Mouse (Mus musculus): ENCODE measurements at regions not wholly inside any gene's neighbourhood (a gene's known extent, or its start where the extent isn't known, plus 50 kb on each side); places are given as distances from the start of the nearest gene placed in this dataset.

DNA sequence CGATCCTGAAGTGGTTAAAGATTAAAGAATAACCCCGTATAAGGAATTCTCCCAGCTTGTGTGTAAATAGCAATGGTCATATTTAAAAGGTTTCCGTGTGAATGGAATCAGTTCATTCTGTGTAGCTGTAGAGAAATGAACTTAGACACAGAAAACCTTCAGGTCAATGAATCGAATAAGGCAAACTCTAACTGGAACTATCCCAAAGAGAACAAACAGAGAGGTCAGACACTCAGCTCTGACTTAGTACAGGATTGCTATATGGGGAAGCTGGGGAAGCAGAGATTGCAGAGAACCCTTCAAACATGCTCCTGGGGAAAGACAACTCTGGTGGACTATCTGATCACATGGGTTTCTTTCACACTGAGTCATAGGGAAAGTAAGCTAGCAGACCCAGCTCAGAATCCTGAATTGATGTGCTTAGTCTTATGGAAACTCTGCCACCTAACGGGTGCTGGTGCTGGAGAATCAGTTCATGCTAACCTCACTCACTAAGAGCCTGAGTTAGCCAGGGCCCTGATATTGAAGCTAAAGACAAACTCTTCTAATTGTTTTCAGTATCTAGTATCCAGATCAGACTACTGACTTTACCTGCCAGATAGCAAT, 145.3 kb upstream of the Rreb1 start:
- Histone ChIP-seq H3K27ac (ENCODE audit: low read depth, low read length) (no peak overlapping the region), H3K27me3 (ENCODE audit: insufficient read depth, low read length) (no peaks in the 10 kb centered on the region), H3K4me2 (ENCODE audit: low read depth) (no peak overlapping the region), H3K9me3 (ENCODE audit: low read length) (peaks cover 3% of the 10 kb centered on the region; the same call in 1 of the 2 replicates), H3K36me3 (ENCODE audit: insufficient read depth) (no peaks in the 10 kb centered on the region), H3K4me1 (ENCODE audit: insufficient read depth) (no peaks in the 10 kb centered on the region), H3K9ac (no peak overlapping the region), H3K4me3 (ENCODE audit: low read depth, low read length) (no peak overlapping the region)
- WGBS = 92% methylated on average over 5 of the region's 5 CpGs
- ATAC-seq (no peak), DNase-seq (no peak)
- TF ChIP-seq CTCF (IDR thresholded peaks at IDR 0.05; ENCODE audit: low read depth) = no peak

DNA sequence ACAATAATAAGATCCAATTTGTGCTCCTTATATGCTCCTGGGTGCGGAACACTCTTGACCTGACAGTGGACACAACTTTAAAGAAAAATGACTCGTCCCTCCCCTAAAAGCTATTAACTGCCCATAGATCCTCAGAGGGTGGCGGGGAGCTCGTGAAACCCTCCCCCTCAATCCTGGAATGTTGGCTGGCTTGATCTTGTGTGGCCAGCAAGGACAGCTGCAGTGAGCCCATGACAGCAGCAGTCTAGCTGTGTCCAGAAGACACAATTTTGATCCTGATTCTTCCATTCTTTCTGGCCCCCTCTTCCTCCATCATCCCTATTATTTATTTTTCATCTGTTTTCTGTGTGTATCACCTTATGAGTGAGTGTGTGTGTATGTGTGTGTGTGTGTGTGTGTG, 141.8 kb upstream of the Rreb1 start:
- Histone ChIP-seq H3K27ac (ENCODE audit: low read depth, low read length) (no peak overlapping the region), H3K4me3 (ENCODE audit: low read depth, low read length) (no peak overlapping the region), H3K4me1 (ENCODE audit: insufficient read depth) (no peaks in the 10 kb centered on the region), H3K9ac (no peak overlapping the region), H3K27me3 (ENCODE audit: insufficient read depth, low read length) (no peaks in the 10 kb centered on the region), H3K4me2 (ENCODE audit: low read depth) (no peak overlapping the region), H3K9me3 (ENCODE audit: low read length) (peaks cover 3% of the 10 kb centered on the region; the same call in 1 of the 2 replicates), H3K36me3 (ENCODE audit: insufficient read depth) (no peaks in the 10 kb centered on the region)
- 80% methylated on average over 4 of the region's 4 CpGs for WGBS
- no peak for DNase-seq
- ATAC-seq = no peak
- TF ChIP-seq CTCF (IDR thresholded peaks at IDR 0.05; ENCODE audit: low read depth) = no peak

DNA sequence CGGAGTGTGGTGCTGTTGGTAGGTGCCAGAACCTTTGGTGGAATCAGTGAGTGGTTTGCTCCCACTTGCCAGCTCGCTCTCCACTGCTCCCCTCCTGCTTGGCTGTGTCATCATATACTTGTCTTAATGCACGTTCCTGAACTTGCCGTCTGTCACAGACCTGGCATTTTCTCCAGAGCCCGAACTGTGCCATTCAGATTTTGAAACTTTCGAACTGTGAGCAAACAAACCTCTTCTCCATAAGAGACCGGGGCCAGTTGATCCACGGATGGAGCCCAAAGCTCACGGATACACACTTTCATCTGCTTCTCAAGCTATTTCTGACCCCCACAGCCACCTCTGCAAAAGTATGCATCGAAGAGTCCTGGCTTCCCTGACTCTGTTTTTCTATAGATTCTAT, 141.0 kb upstream of the Rreb1 start:
- WGBS = 90% methylated on average over 10 of the region's 10 CpGs
- DNase-seq = no peak

DNA sequence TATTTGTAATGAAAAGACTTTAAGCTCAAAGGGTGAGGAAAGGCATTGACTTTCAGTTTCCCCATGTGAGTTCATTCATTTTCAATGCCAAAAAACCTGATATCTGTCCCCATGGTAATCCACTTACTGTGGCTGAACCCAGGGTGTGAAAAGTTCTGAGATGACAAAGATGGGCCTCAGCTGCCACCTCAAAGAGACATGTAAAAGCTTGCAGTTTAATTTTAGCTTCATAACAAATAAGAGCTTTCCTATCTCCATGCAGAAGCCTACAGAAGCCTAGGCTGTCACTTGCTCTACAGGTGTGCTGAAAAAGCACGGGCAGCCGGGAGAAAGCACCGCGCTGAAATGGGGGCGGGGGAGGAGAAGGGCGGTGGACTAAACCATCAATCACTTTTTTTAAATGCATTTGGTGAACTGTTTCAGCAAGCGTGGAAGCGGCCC, 140.1 kb upstream of the Rreb1 start:
- no peak for DNase-seq
- no peaks in the 10 kb centered on the region for H3K36me3 ChIP-seq (ENCODE audit: insufficient read depth)

More for the DNA sequence above, 141.0 kb upstream of the Rreb1 start:
- Histone ChIP-seq H3K27me3 (ENCODE audit: insufficient read depth, low read length) (no peaks in the 10 kb centered on the region), H3K4me2 (ENCODE audit: low read depth) (no peak overlapping the region), H3K27ac (ENCODE audit: low read depth, low read length) (no peak overlapping the region), H3K9ac (no peak overlapping the region), H3K9me3 (ENCODE audit: low read length) (no peaks in the 10 kb centered on the region), H3K4me3 (ENCODE audit: low read depth, low read length) (no peak overlapping the region), H3K4me1 (ENCODE audit: insufficient read depth) (no peaks in the 10 kb centered on the region), H3K36me3 (ENCODE audit: insufficient read depth) (no peaks in the 10 kb centered on the region)
- no peak for ATAC-seq
- no peak for TF ChIP-seq CTCF (IDR thresholded peaks at IDR 0.05; ENCODE audit: low read depth)

DNA sequence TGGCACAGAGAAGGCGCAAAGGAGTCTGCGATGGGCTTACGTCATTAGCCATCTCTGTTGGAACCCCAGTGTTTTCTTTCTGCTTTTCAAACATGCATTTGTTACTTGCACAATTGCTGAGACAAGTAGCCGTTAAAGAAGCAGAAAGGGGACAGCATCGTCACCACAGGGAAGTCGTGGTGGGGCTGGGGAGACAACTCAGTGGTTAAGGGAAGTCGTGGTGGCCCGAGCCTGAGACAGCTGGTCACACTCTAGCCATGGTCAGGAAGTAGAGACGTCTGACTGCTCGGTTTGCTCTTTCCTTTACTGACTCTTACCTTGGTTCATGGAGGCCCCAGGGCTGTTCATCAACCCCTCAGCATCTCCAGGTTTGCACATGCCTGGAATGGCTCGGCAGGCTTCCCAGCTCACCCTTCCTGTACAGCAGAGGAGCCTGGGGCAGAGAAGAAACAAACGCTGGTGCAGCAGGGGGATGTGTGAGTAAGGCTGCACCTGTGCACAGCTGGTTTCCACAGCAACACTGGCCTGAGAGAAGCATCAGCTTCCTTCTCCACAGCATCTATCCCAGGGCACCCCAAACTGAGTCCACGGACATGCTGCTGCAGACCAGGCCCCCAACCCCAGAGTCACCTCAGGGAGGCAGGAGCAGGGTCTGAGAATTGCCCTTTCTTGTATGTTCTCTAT, 135.6 kb upstream of the Rreb1 start:
- no peaks in the 10 kb centered on the region for H3K36me3 ChIP-seq (ENCODE audit: insufficient read depth)
- H3K4me1 ChIP-seq (ENCODE audit: insufficient read depth) = no peaks in the 10 kb centered on the region
- no peak overlapping the region for H3K9ac ChIP-seq
- TF ChIP-seq CTCF (IDR thresholded peaks at IDR 0.05; ENCODE audit: low read depth) = no peak
- DNase-seq = no peak
- H3K4me3 ChIP-seq (ENCODE audit: low read depth, low read length) = no peak overlapping the region
- no peak overlapping the region for H3K4me2 ChIP-seq (ENCODE audit: low read depth)
- no peaks in the 10 kb centered on the region for H3K27me3 ChIP-seq (ENCODE audit: insufficient read depth, low read length)
- WGBS = 45% methylated on average over 13 of the region's 13 CpGs
- H3K27ac ChIP-seq (ENCODE audit: low read depth, low read length) = no peak overlapping the region
- peak; percentile 50 for ATAC-seq
- H3K9me3 ChIP-seq (ENCODE audit: low read length) = no peaks in the 10 kb centered on the region

More for the DNA sequence above, 140.1 kb upstream of the Rreb1 start:
- no peak overlapping the region for H3K4me3 ChIP-seq (ENCODE audit: low read depth, low read length)
- no peaks in the 10 kb centered on the region for H3K27me3 ChIP-seq (ENCODE audit: insufficient read depth, low read length)
- ATAC-seq = no peak
- H3K27ac ChIP-seq (ENCODE audit: low read depth, low read length) = no peak overlapping the region
- TF ChIP-seq CTCF (IDR thresholded peaks at IDR 0.05; ENCODE audit: low read depth) = no peak
- no peak overlapping the region for H3K9ac ChIP-seq
- no peaks in the 10 kb centered on the region for H3K9me3 ChIP-seq (ENCODE audit: low read length)
- H3K4me2 ChIP-seq (ENCODE audit: low read depth) = no peak overlapping the region
- WGBS = 66% methylated on average over 8 of the region's 8 CpGs
- H3K4me1 ChIP-seq (ENCODE audit: insufficient read depth) = no peaks in the 10 kb centered on the region

DNA sequence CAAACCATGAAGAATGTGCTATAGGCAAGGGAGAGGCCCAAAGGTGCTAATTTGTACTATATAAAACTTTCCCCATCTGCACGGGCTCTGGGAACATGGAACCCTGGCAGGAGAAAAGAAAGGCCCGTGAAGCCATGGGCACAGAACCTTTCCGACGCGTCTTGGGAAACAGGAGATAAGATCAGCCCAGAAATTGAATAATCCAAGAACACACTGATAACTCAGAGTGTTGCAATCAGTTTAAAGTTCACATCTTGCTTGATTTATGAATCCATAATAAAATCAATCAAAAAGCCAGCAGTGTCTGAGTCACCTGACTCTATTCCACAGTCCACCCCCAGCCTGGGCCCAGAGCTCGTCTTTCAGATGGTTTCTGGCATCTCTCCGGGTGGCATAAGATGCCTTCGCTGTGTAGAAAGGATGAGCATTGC, 133.4 kb upstream of the Rreb1 start:
- Histone ChIP-seq H3K4me2 (ENCODE audit: low read depth) (no peak overlapping the region), H3K9me3 (ENCODE audit: low read length) (no peaks in the 10 kb centered on the region), H3K27ac (ENCODE audit: low read depth, low read length) (no peak overlapping the region), H3K36me3 (ENCODE audit: insufficient read depth) (no peaks in the 10 kb centered on the region), H3K4me1 (ENCODE audit: insufficient read depth) (no peaks in the 10 kb centered on the region), H3K27me3 (ENCODE audit: insufficient read depth, low read length) (no peaks in the 10 kb centered on the region), H3K9ac (no peak overlapping the region), H3K4me3 (ENCODE audit: low read depth, low read length) (no peak overlapping the region)
- WGBS = 81% methylated on average over 8 of the region's 8 CpGs
- ATAC-seq = no peak
- no peak for TF ChIP-seq CTCF (IDR thresholded peaks at IDR 0.05; ENCODE audit: low read depth)
- DNase-seq = no peak

DNA sequence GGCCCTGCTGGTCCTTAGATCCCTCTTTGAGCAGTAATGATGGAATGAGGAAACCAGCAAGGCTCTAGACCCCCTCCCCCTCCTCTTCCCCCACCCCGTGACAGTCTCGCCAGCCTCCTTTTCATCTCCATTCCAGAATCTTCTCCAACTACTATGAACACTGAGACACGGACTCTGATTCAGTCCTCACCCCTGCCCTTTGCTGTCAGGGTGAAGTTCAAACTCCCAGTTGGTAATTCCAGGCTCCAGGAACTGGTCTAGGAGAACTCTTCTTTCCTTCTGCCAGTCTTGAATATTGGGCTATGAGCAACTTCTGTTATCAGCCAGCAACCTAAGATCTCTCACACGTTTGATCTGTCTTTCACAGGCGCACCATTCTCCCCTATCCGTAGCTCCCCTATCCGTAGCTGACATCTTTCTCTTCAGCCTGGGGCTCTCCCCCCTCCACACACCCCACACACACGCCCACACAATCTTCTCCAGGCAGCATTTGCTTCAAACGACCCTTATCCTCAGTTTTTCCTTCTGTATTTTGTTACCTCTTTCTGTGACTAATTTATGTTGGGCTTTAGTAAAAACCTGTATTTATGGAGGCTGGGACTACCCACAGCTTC, 128.6 kb upstream of the Rreb1 start:
- no peaks in the 10 kb centered on the region for H3K36me3 ChIP-seq (ENCODE audit: insufficient read depth)
- ATAC-seq = no peak
- H3K4me2 ChIP-seq (ENCODE audit: low read depth) = no peak overlapping the region
- TF ChIP-seq CTCF (IDR thresholded peaks at IDR 0.05; ENCODE audit: low read depth) = no peak
- H3K9ac ChIP-seq = no peak overlapping the region
- no peak overlapping the region for H3K4me3 ChIP-seq (ENCODE audit: low read depth, low read length)
- WGBS = 73% methylated on average over 9 of the region's 9 CpGs
- no peak overlapping the region for H3K27ac ChIP-seq (ENCODE audit: low read depth, low read length)
- no peaks in the 10 kb centered on the region for H3K4me1 ChIP-seq (ENCODE audit: insufficient read depth)
- no peaks in the 10 kb centered on the region for H3K27me3 ChIP-seq (ENCODE audit: insufficient read depth, low read length)
- H3K9me3 ChIP-seq (ENCODE audit: low read length) = no peaks in the 10 kb centered on the region
- no peak for DNase-seq

Data from forebrain, postnatal 0 days (tissue).